Mouse (Mus musculus) MEL (cell line): ENCODE measurements around the gene Hoxc9. TPM values are rescaled to one million over a fixed set of nuclear protein-coding genes. Genes with fewer than 3 reads are reported as not detected.

Source experiments
- DNase-seq: peaks from one replicate; pipeline ENCODE4 v3.0.0; 2011; ENCODE audit warnings: low read depth, low spot score
- H3K27ac ChIP-seq: 2 replicates; pipeline ENCODE4 v1.5.1; 2012; ENCODE audit warnings: low read depth, mild to moderate bottlenecking, control low read depth, low read length, moderate library complexity; ENCODE audit not compliant: control insufficient read depth
- H3K27me3 ChIP-seq, 2 experiments: fragments of 150-350 bp in 1 of 2; sonication (generic) in 1 of 2; 2 replicates each; pipeline ENCODE4 v1.6.1; 2012; ENCODE audit warnings: low read length in 2 of 2, mild to moderate bottlenecking in 2 of 2, improper control_type of control experiment in 1 of 2, moderate library complexity in 1 of 2; ENCODE audit not compliant: insufficient read depth in 2 of 2, control insufficient read depth in 1 of 2
- H3K36me3 ChIP-seq, 2 experiments: 2 replicates each; pipeline ENCODE4 v1.6.1; 2012 to 2014; ENCODE audit warnings: low read length in 2 of 2, improper control_type of control experiment in 1 of 2, inconsistent platforms in 1 of 2, mild to moderate bottlenecking in 1 of 2; ENCODE audit not compliant: insufficient read depth in 2 of 2, control insufficient read depth in 1 of 2
- H3K4me1 ChIP-seq, 2 experiments: fragments of 150-350 bp in 1 of 2; sonication (generic) in 1 of 2; 2 replicates each; pipeline ENCODE4 v1.6.1; 2012; ENCODE audit warnings: low read length in 2 of 2, improper control_type of control experiment in 1 of 2, mild to moderate bottlenecking in 1 of 2; ENCODE audit not compliant: insufficient read depth in 2 of 2, control insufficient read depth in 1 of 2
- H3K4me3 ChIP-seq, 2 experiments: fragments of 150-350 bp in 1 of 2; sonication (generic) in 1 of 2; 2 replicates each; pipeline ENCODE4 v1.5.1; 2012; ENCODE audit warnings: low read depth in 2 of 2, low read length in 2 of 2, mild to moderate bottlenecking in 2 of 2, moderate library complexity in 2 of 2, control low read depth in 1 of 2, improper control_type of control experiment in 1 of 2; ENCODE audit not compliant: control insufficient read depth in 1 of 2, insufficient read depth in 1 of 2
- H3K79me2 ChIP-seq: 2 replicates; pipeline ENCODE4 v1.6.1; 2012; ENCODE audit warnings: mild to moderate bottlenecking, low read length, moderate library complexity; ENCODE audit not compliant: control insufficient read depth, poor library complexity, insufficient read depth
- H3K9ac ChIP-seq: 2 replicates; pipeline ENCODE4 v1.6.1; 2012; ENCODE audit warnings: low read depth, mild to moderate bottlenecking, control low read depth, low read length, moderate library complexity; ENCODE audit not compliant: control insufficient read depth, poor library complexity, severe bottlenecking
- H3K9me3 ChIP-seq: fragments of 150-350 bp; sonication (generic); replicated peaks from 2 replicates; pipeline ENCODE4 v1.6.1; 2012; ENCODE audit warnings: mild to moderate bottlenecking, low read length, improper control_type of control experiment, moderate library complexity; ENCODE audit not compliant: insufficient read depth
- BHLHE40 ChIP-seq: IDR thresholded peaks from 2 replicates; pipeline ENCODE4 v1.6.1; 2012; ENCODE audit warnings: low read depth, mild to moderate bottlenecking, inconsistent platforms, low read length, improper control_type of control experiment, borderline replicate concordance
- CHD1 ChIP-seq: IDR thresholded peaks from 2 replicates; pipeline ENCODE4 v1.6.1; 2012; ENCODE audit warnings: low read depth, mild to moderate bottlenecking, inconsistent platforms, low read length, improper control_type of control experiment
- CHD2 ChIP-seq: IDR thresholded peaks from 2 replicates; pipeline ENCODE4 v1.6.1; 2011; ENCODE audit warnings: low read length, improper control_type of control experiment
- CTCF ChIP-seq, 3 experiments: IDR thresholded peaks in 2 of 3; conservative IDR thresholded peaks in 1 of 3; 2 replicates each; pipeline ENCODE4 v1.5.1; 2011 to 2012; ENCODE audit warnings: low read length in 3 of 3, low read depth in 2 of 3, mild to moderate bottlenecking in 2 of 3, improper control_type of control experiment in 1 of 3, inconsistent platforms in 1 of 3, mixed read lengths in 1 of 3, moderate library complexity in 1 of 3; ENCODE audit not compliant: control insufficient read depth in 1 of 3, insufficient read depth in 1 of 3, poor library complexity in 1 of 3, severe bottlenecking in 1 of 3
- E2F4 ChIP-seq: IDR thresholded peaks from 2 replicates; pipeline ENCODE4 v1.6.1; 2011; ENCODE audit warnings: low read depth, low read length, improper control_type of control experiment, borderline replicate concordance
- EP300 ChIP-seq, 2 experiments: IDR thresholded peaks; 2 replicates each; pipeline ENCODE4 v1.6.1; 2011; ENCODE audit warnings: improper control_type of control experiment in 2 of 2, low read length in 2 of 2, low read depth in 1 of 2, mild to moderate bottlenecking in 1 of 2
- ETS1 ChIP-seq: IDR thresholded peaks from 2 replicates; pipeline ENCODE4 v1.6.1; 2012; ENCODE audit warnings: low read depth, mild to moderate bottlenecking, inconsistent platforms, low read length, improper control_type of control experiment, moderate library complexity
- GABPA ChIP-seq: IDR thresholded peaks from 2 replicates; pipeline ENCODE4 v1.6.1; 2012; ENCODE audit warnings: low read depth, mild to moderate bottlenecking, inconsistent platforms, low read length, improper control_type of control experiment, moderate library complexity
- GATA1 ChIP-seq: IDR thresholded peaks from 2 replicates; pipeline ENCODE4 v1.6.1; 2011; ENCODE audit warnings: low read depth, low read length, improper control_type of control experiment
- HCFC1 ChIP-seq: IDR thresholded peaks from 2 replicates; pipeline ENCODE4 v1.6.1; 2012; ENCODE audit warnings: low read depth, mild to moderate bottlenecking, inconsistent platforms, low read length, improper control_type of control experiment, moderate library complexity
- JUND ChIP-seq: IDR thresholded peaks from 2 replicates; pipeline ENCODE4 v1.6.1; 2011; ENCODE audit warnings: low read depth, mild to moderate bottlenecking, improper control_type of control experiment, low read length
- KAT2A ChIP-seq: conservative IDR thresholded peaks from 2 replicates; pipeline ENCODE4 v1.6.1; 2012; ENCODE audit warnings: low read depth, low read length, improper control_type of control experiment, inconsistent platforms
- MAFK ChIP-seq: IDR thresholded peaks from 2 replicates; pipeline ENCODE4 v1.6.1; 2011; ENCODE audit warnings: low read depth, mild to moderate bottlenecking, low read length, improper control_type of control experiment, borderline replicate concordance
- MAX ChIP-seq: IDR thresholded peaks from 2 replicates; pipeline ENCODE4 v1.6.1; 2011; ENCODE audit warnings: low read length, improper control_type of control experiment
- MAZ ChIP-seq: IDR thresholded peaks from 2 replicates; pipeline ENCODE4 v1.6.1; 2012; ENCODE audit warnings: low read depth, mild to moderate bottlenecking, inconsistent platforms, low read length, improper control_type of control experiment
- MEF2A ChIP-seq: IDR thresholded peaks from 2 replicates; pipeline ENCODE4 v1.6.1; 2014; ENCODE audit warnings: low read depth, mild to moderate bottlenecking, inconsistent platforms, low read length, improper control_type of control experiment; ENCODE audit not compliant: poor library complexity, insufficient replicate concordance, severe bottlenecking; ENCODE audit errors: extremely low read depth
- MXI1 ChIP-seq: IDR thresholded peaks from 2 replicates; pipeline ENCODE4 v1.6.1; 2011; ENCODE audit warnings: mild to moderate bottlenecking, low read depth, low read length, improper control_type of control experiment
- MYB ChIP-seq: IDR thresholded peaks from 2 replicates; pipeline ENCODE4 v1.6.1; 2011; ENCODE audit warnings: mild to moderate bottlenecking, low read depth, low read length, improper control_type of control experiment
- MYC ChIP-seq: IDR thresholded peaks from 2 replicates; pipeline ENCODE4 v1.6.1; 2011; ENCODE audit warnings: low read depth, mild to moderate bottlenecking, low read length, improper control_type of control experiment, moderate library complexity
- NELFE ChIP-seq: IDR thresholded peaks from 2 replicates; pipeline ENCODE4 v1.6.1; 2011; ENCODE audit warnings: low read depth, low read length, improper control_type of control experiment
- NRF1 ChIP-seq: IDR thresholded peaks from 2 replicates; pipeline ENCODE4 v1.6.1; 2014; ENCODE audit warnings: low read depth, mild to moderate bottlenecking, inconsistent platforms, low read length, improper control_type of control experiment, moderate library complexity; ENCODE audit not compliant: poor library complexity, insufficient read depth, severe bottlenecking
- POLR2A ChIP-seq, 2 experiments: IDR thresholded peaks; 2 replicates each; pipeline ENCODE4 v1.6.1; 2011 to 2012; ENCODE audit warnings: low read length in 2 of 2, mild to moderate bottlenecking in 2 of 2, control low read depth in 1 of 2, improper control_type of control experiment in 1 of 2, low read depth in 1 of 2, moderate library complexity in 1 of 2; ENCODE audit not compliant: control insufficient read depth in 1 of 2, insufficient read depth in 1 of 2, poor library complexity in 1 of 2
- POLR2AphosphoS2 ChIP-seq: IDR thresholded peaks from 2 replicates; pipeline ENCODE4 v1.6.1; 2011; ENCODE audit warnings: low read length, improper control_type of control experiment
- POLR2AphosphoS5 ChIP-seq: IDR thresholded peaks from 2 replicates; pipeline ENCODE4 v1.6.1; 2012; ENCODE audit warnings: low read depth, borderline replicate concordance, mild to moderate bottlenecking, inconsistent platforms, low read length, moderate library complexity, mixed read lengths
- RAD21 ChIP-seq: IDR thresholded peaks from 2 replicates; pipeline ENCODE4 v1.6.1; 2011; ENCODE audit warnings: mild to moderate bottlenecking, low read depth, low read length, improper control_type of control experiment
- RCOR1 ChIP-seq: IDR thresholded peaks from 2 replicates; pipeline ENCODE4 v1.6.1; 2012; ENCODE audit warnings: low read depth, mild to moderate bottlenecking, inconsistent platforms, low read length, improper control_type of control experiment
- SIN3A ChIP-seq: IDR thresholded peaks from 2 replicates; pipeline ENCODE4 v1.6.1; 2012; ENCODE audit warnings: low read length, improper control_type of control experiment, inconsistent platforms
- SMC3 ChIP-seq: IDR thresholded peaks from 2 replicates; pipeline ENCODE4 v1.6.1; 2011; ENCODE audit warnings: low read depth, low read length, improper control_type of control experiment
- TAL1 ChIP-seq: IDR thresholded peaks from 2 replicates; pipeline ENCODE4 v1.6.1; 2012; ENCODE audit warnings: mild to moderate bottlenecking, inconsistent platforms, low read length, moderate library complexity, mixed read lengths
- TBP ChIP-seq: IDR thresholded peaks from 2 replicates; pipeline ENCODE4 v1.8.0; 2011; ENCODE audit warnings: low read depth, low read length, improper control_type of control experiment
- TCF12 ChIP-seq: IDR thresholded peaks from 2 replicates; pipeline ENCODE4 v1.6.1; 2014; ENCODE audit warnings: low read depth, mild to moderate bottlenecking, inconsistent platforms, low read length, improper control_type of control experiment, moderate library complexity
- UBTF ChIP-seq: IDR thresholded peaks from 2 replicates; pipeline ENCODE4 v1.6.1; 2012; ENCODE audit warnings: low read depth, mild to moderate bottlenecking, inconsistent platforms, low read length, improper control_type of control experiment, moderate library complexity, borderline replicate concordance; ENCODE audit not compliant: insufficient read depth
- USF1 ChIP-seq: IDR thresholded peaks from 2 replicates; pipeline ENCODE4 v1.6.1; 2014; ENCODE audit warnings: low read depth, mild to moderate bottlenecking, inconsistent platforms, low read length, improper control_type of control experiment, moderate library complexity
- ZC3H11A ChIP-seq: IDR thresholded peaks from 2 replicates; pipeline ENCODE4 v1.6.1; 2012; ENCODE audit warnings: low read depth, mild to moderate bottlenecking, inconsistent platforms, low read length, improper control_type of control experiment
- ZKSCAN1 ChIP-seq: IDR thresholded peaks from 2 replicates; pipeline ENCODE4 v1.6.1; 2012; ENCODE audit warnings: low read depth, mild to moderate bottlenecking, inconsistent platforms, low read length, improper control_type of control experiment, moderate library complexity
- ZMIZ1 ChIP-seq: IDR thresholded peaks from 2 replicates; pipeline ENCODE4 v1.6.1; 2012; ENCODE audit warnings: low read depth, mild to moderate bottlenecking, inconsistent platforms, low read length, improper control_type of control experiment, moderate library complexity
- ZNF384 ChIP-seq: IDR thresholded peaks from 2 replicates; pipeline ENCODE4 v1.6.1; 2012; ENCODE audit warnings: low read depth, mild to moderate bottlenecking, inconsistent platforms, low read length, improper control_type of control experiment
- polyA plus RNA-seq, 2 experiments: library from polyadenylated mRNA; stranded (reverse) in 1 of 2; unstranded in 1 of 2; fragments of >175 nt in 1 of 2; fragments of >200 nt in 1 of 2; gene quantifications; 2 replicates each; pipeline versions ENCODE4 v1.2.1 to v1.2.4; 2012; ENCODE audit warnings: low replicate concordance in 2 of 2, low read depth in 1 of 2; ENCODE audit not compliant: insufficient read length in 2 of 2, insufficient read depth in 1 of 2, missing spikeins in 1 of 2
- total RNA-seq: library from RNA; depleted of rRNA; stranded (reverse); fragments of 300-350 nt; gene quantifications from 2 replicates; pipeline ENCODE4 v1.2.3, GENCODE M21; 2012; rRNA removed

The Hoxc9 gene
- 3.2 and 4.1 TPM in 2 replicates for total RNA-seq
- polyA plus RNA-seq, result 100 to 1,000 TPM in 1 of 2 experiments, 1 to 10 TPM in 1; 9.5 to 400 TPM

GRCm38 (mm10) chr15:102976171-102976570 is at the start of gene Hoxc9:
TSS of gene Hoxc9 (plus strand) at chr15:102976439.
- peak within 1 kb of the TSS; percentile 93 for H3K9ac ChIP-seq
- peaks cover 16 to 24% of the 10 kb centered on the region in 2 experiments for H3K4me1 ChIP-seq
- peaks cover 51% of the 10 kb centered on the region for H3K79me2 ChIP-seq
- peaks cover 0 to 18% of the 10 kb centered on the region in 2 experiments; a peak in 2 of 4 replicates for H3K36me3 ChIP-seq
- H3K4me3 ChIP-seq, result peak within 1 kb of the TSS; percentile 81 to 89
- H3K27ac ChIP-seq, result peak within 1 kb of the TSS; percentile 83
- no peaks in the 10 kb centered on the region for H3K9me3 ChIP-seq
- DNase-seq, result peak; percentile 76
- no peaks in the 10 kb centered on the region for H3K27me3 ChIP-seq
- TF ChIP-seq TCF12 (0 out of 2 replicates have a peak, but pooled peaks have one; percentile 22), NRF1 (no peak), CHD2 (no peak), MYC (no peak), RCOR1 (peak; percentile 51), MAX (no peak), ZKSCAN1 (no peak), KAT2A (no peak), ZMIZ1 (peak; percentile 47), MAZ (peak; percentile 78), CHD1 (peak; percentile 89; the same call in 1 of the 2 replicates), ETS1 (0 out of 2 replicates have a peak, but pooled peaks have one; percentile 23), TBP (no peak), RAD21 (no peak), MYB (no peak), JUND (no peak), MAFK (no peak), USF1 (no peak), ZC3H11A (no peak), UBTF (no peak), SMC3 (no peak), POLR2AphosphoS2 (no peak; the same call in 1 of the 2 replicates), E2F4 (no peak), HCFC1 (peak; percentile 46; the same call in 1 of the 2 replicates), SIN3A (peak; percentile 55), GATA1 (no peak), NELFE (peak; percentile 44), BHLHE40 (no peak), CTCF (IDR thresholded peaks at IDR 0.05 in 2 of 3, conservative IDR thresholded peaks at IDR 0.05 in 1 of 3; ENCODE audit: control insufficient read depth in 1 of 3, insufficient read depth in 1 of 3, low read depth in 2 of 3, low read length in 3 of 3, poor library complexity in 1 of 3, severe bottlenecking in 1 of 3) (no peak), MEF2A (no peak), POLR2A (IDR thresholded peaks at IDR 0.05; ENCODE audit: control insufficient read depth in 1 of 2, insufficient read depth in 1 of 2, low read depth in 1 of 2, low read length in 2 of 2, poor library complexity in 1 of 2) (peak; percentile 2 to 55; a peak in 2 of 4 replicates), EP300 (IDR thresholded peaks at IDR 0.05; ENCODE audit: low read depth in 1 of 2, low read length in 2 of 2) (0 out of 4 replicates have a peak, but pooled peaks of 1 of the 2 experiments have one; percentile 14), POLR2AphosphoS5 (no peak), TAL1 (no peak), MXI1 (peak; percentile 38), GABPA (no peak), ZNF384 (peak; percentile 30; the same call in 1 of the 2 replicates)
